Mouse (Mus musculus): Measurements from ENCODE around the gene Dapp1. TPM values are rescaled to one million over a fixed set of nuclear protein-coding genes. Genes with fewer than 3 reads are reported as not detected.

Gene Dapp1
- polyA plus RNA-seq, 1 experiment = 0.16 TPM

GRCm38 (mm10) chr3:137881093-137881492, 100.3 kb downstream of the Dapp1 start:
- no peaks in the 10 kb centered on the region for H3K27me3 ChIP-seq (ENCODE audit: control insufficient read depth, insufficient read depth, insufficient read length)
- TF ChIP-seq USF1 (IDR thresholded peaks at IDR 0.05; ENCODE audit: low read depth) (no peak), E2F4 (IDR thresholded peaks at IDR 0.05; ENCODE audit: insufficient read depth) (no peak), SRF (IDR thresholded peaks at IDR 0.05; ENCODE audit: control insufficient read depth, insufficient read length, low read depth) (no peak), POLR2AphosphoS2 (IDR thresholded peaks at IDR 0.05; ENCODE audit: insufficient read length, low read depth) (no peak), MYOG (IDR thresholded peaks at IDR 0.05; ENCODE audit: control insufficient read depth in 1 of 3, insufficient read depth in 1 of 3, insufficient read length in 2 of 3, low read depth in 2 of 3) (no peak)
- H3ac ChIP-seq (ENCODE audit: control insufficient read depth, insufficient read length) = no peak overlapping the region
- H3K79me2 ChIP-seq (ENCODE audit: control insufficient read depth, insufficient read depth) = no peaks in the 10 kb centered on the region
- H3K4me3 ChIP-seq = no peak overlapping the region
- peaks cover 4% of the 10 kb centered on the region for H3K36me3 ChIP-seq (ENCODE audit: control insufficient read depth, insufficient read depth)
- no peak overlapping the region for H3K4me2 ChIP-seq (ENCODE audit: low read depth)

Other genes with a start within 250 kb of the Dapp1 start
- 1,333 TPM for gene H2afz, start 117.1 kb downstream of the Dapp1 start, polyA plus RNA-seq (2012; fragmentation: generic; extraction: Trizol)
- gene Dnajb14, start 113.9 kb downstream of the Dapp1 start, polyA plus RNA-seq (2012; fragmentation: generic; extraction: Trizol) = 2.5 TPM
- 48.7 TPM for gene Lamtor3, start 63.0 kb downstream of the Dapp1 start, polyA plus RNA-seq (2012; fragmentation: generic; extraction: Trizol)
- 22.3 TPM for gene 1110002E22Rik, start 83.5 kb upstream of the Dapp1 start, polyA plus RNA-seq (2012; fragmentation: generic; extraction: Trizol)
- gene Gm5105, start 85.8 kb upstream of the Dapp1 start, polyA plus RNA-seq (2012; fragmentation: generic; extraction: Trizol) = 0.24 TPM
- 6.3 TPM for gene Trmt10a, start 161.9 kb upstream of the Dapp1 start, polyA plus RNA-seq (2012; fragmentation: generic; extraction: Trizol)
- gene Mttp, start 163.4 kb upstream of the Dapp1 start, polyA plus RNA-seq (2012; fragmentation: generic; extraction: Trizol) = 4.1 TPM
- gene 4930579F01Rik, start 212.3 kb upstream of the Dapp1 start, polyA plus RNA-seq (2012; fragmentation: generic; extraction: Trizol) = not detected
- gene Adh7, start 236.2 kb upstream of the Dapp1 start, polyA plus RNA-seq (2012; fragmentation: generic; extraction: Trizol) = 8.1 TPM

Data from myocyte (in vitro differentiated cells).